Comparison of ENCODE assay signal across 12 mouse cellular contexts in the genomic region with DNA sequence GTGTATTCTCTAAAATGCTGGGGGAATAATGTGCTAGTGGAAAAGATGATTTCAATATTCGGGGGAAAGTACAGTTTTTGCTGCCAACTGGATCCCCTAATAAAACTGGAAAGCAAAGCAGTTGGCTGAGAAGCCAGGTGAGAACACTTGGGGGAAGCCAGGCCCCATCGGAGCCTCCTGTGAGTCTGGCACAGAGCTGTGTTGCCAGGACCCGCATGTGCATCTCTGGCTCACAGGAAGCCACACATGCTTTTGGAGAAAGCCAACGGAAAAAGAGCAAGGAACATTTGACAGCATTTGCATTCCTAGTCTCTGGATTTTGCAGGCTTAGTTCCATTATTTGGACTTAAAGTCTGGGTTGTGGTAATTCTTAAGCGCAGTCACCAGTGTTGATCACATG.
DNase-seq lines count a peak whose midpoint lies in the region; ATAC-seq lines count a peak whose summit lies in the region.
"Had no signal": no experiment of that assay in that cellular context is flagged by ENCODE, and none has a peak within 500 bp of the region (broad histone marks: within the 10 kb centered on the region; RNA-seq: fewer than 3 reads in every experiment).

No protein-coding gene starts in this region.

- peak; percentile 17 to 41 for DNase-seq in cerebellum, postnatal 10 days
- DNase-seq in cerebellum, adult 9-11 months: no peak
- DNase-seq in heart, adult 11 months: peak; percentile 89
- no peak for DNase-seq in heart, adult 8-10 months (ENCODE audit: low spot score)
- DNase-seq in left cerebral cortex, postnatal 4 days: peak; percentile 1
- no peak for DNase-seq in left cerebral cortex, adult 18-20 months (ENCODE audit: low spot score in 2 of 2)
- DNase-seq in skeletal muscle tissue, adult 2 months (ENCODE audit: low read depth, low spot score): peak; percentile 32
- DNase-seq: cerebellum, adult 8-10 months; kidney, adult 9 months; lung, postnatal 4 days had no signal

- ATAC-seq in granulocyte monocyte progenitor cell, adult 5-6 weeks (replicated peaks; ENCODE audit: poor library complexity, severe bottlenecking): no peak
- ATAC-seq: midbrain, embryonic 13.5 days had no signal

- intact Hi-C loops in left cerebral cortex, postnatal 4 days (cut with DNase I): no loop called here

Comparison
In these comparisons a context has a peak if more than half of its experiments do, and no peak if none do; other contexts are left out.
1. DNase-seq: peak in cerebellum, postnatal 10 days (2 of 2), heart, adult 11 months (single experiment), left cerebral cortex, postnatal 4 days (single experiment) and skeletal muscle tissue, adult 2 months (single experiment); none in cerebellum, adult 9-11 months (single experiment), heart, adult 8-10 months (single experiment) and left cerebral cortex, adult 18-20 months (0 of 2).